Mouse (Mus musculus): ENCODE measurements around the gene Ostm1. TPM values are rescaled to one million over a fixed set of nuclear protein-coding genes. Genes with fewer than 3 reads are reported as not detected.

The Ostm1 gene
- polyA plus RNA-seq, 1 experiment from 2014 or later, result 24.9 TPM

- WGBS, result 4% methylated on average over 22 of the region's 22 CpGs
- H3K9me3 ChIP-seq (replicated peaks), result 0 out of 2 replicates have a peak, but pooled peaks cover 3% of the 10 kb centered on the region
- H3K36me3 ChIP-seq, result no peaks in the 10 kb centered on the region
- H3K9ac ChIP-seq, result no peak overlapping the region
- H3K4me1 ChIP-seq, result peaks cover 21% of the 10 kb centered on the region
- ATAC-seq (ENCODE audit: low FRiP score), result no peak
- no peak overlapping the region for H3K27ac ChIP-seq
- H3K4me3 ChIP-seq, result no peak overlapping the region
- H3K27me3 ChIP-seq, result peaks cover 97% of the 10 kb centered on the region
- H3K4me2 ChIP-seq (replicated peaks), result no peak overlapping the region
Measured at GRCm38 (mm10) chr10:42585596-42586305, 2.1 kb downstream of the Ostm1 start.

GRCm38 (mm10) chr10:42587961-42588750 lies 4.5 kb downstream of the Ostm1 start:
- no peak overlapping the region for H3K9ac ChIP-seq
- 6% methylated on average over 8 of the region's 8 CpGs for WGBS
- peaks cover 97% of the 10 kb centered on the region for H3K27me3 ChIP-seq
- H3K4me3 ChIP-seq, result no peak overlapping the region
- H3K4me2 ChIP-seq (replicated peaks), result no peak overlapping the region
- ATAC-seq (ENCODE audit: low FRiP score), result no peak
- H3K9me3 ChIP-seq (replicated peaks), result 0 out of 2 replicates have a peak, but pooled peaks cover 3% of the 10 kb centered on the region
- H3K4me1 ChIP-seq, result peaks cover 26% of the 10 kb centered on the region
- no peak overlapping the region for H3K27ac ChIP-seq
- no peaks in the 10 kb centered on the region for H3K36me3 ChIP-seq

- H3K36me3 ChIP-seq, result no peaks in the 10 kb centered on the region
- peaks cover 12% of the 10 kb centered on the region for H3K4me1 ChIP-seq
- H3K4me2 ChIP-seq (replicated peaks), result no peak overlapping the region
- no peak overlapping the region for H3K4me3 ChIP-seq
- no peak overlapping the region for H3K27ac ChIP-seq
- 2% methylated on average over 5 of the region's 5 CpGs for whole genome bisulfite sequencing
- peaks cover 97% of the 10 kb centered on the region for H3K27me3 ChIP-seq
- H3K9ac ChIP-seq, result no peak overlapping the region
- 0 out of 2 replicates have a peak, but pooled peaks cover 8% of the 10 kb centered on the region for H3K9me3 ChIP-seq (replicated peaks)
- ATAC-seq (ENCODE audit: low FRiP score), result no peak
Measured at GRCm38 (mm10) chr10:42589505-42589904, 5.9 kb downstream of the Ostm1 start.

GRCm38 (mm10) chr10:42590261-42591184 lies 6.9 kb downstream of the Ostm1 start:
- Histone ChIP-seq H3K9ac (no peak overlapping the region), H3K27ac (no peak overlapping the region), H3K4me2 (replicated peaks) (no peak overlapping the region; the same call in 1 of the 2 replicates), H3K36me3 (no peaks in the 10 kb centered on the region), H3K9me3 (replicated peaks) (0 out of 2 replicates have a peak, but pooled peaks cover 8% of the 10 kb centered on the region), H3K27me3 (peaks cover 97% of the 10 kb centered on the region), H3K4me1 (peaks cover 11% of the 10 kb centered on the region), H3K4me3 (no peak overlapping the region)
- ATAC-seq (ENCODE audit: low FRiP score), result no peak
- 1% methylated on average over 19 of the region's 19 CpGs for WGBS

GRCm38 (mm10) chr10:42591185-42591992 lies 7.8 kb downstream of the Ostm1 start:
- H3K27ac ChIP-seq, result no peak overlapping the region
- H3K4me3 ChIP-seq, result peak overlapping the region; percentile 21; the same call in 1 of the 2 replicates
- H3K27me3 ChIP-seq, result peaks cover 96% of the 10 kb centered on the region
- H3K9me3 ChIP-seq (replicated peaks), result 0 out of 2 replicates have a peak, but pooled peaks cover 7% of the 10 kb centered on the region
- H3K4me2 ChIP-seq (replicated peaks), result peak overlapping the region; percentile 46
- ATAC-seq (ENCODE audit: low FRiP score), result peak; percentile 67
- H3K36me3 ChIP-seq, result no peaks in the 10 kb centered on the region
- WGBS, result under 1% methylated on average over 67 of the region's 67 CpGs
- peaks cover 11% of the 10 kb centered on the region for H3K4me1 ChIP-seq
- H3K9ac ChIP-seq, result no peak overlapping the region

GRCm38 (mm10) chr10:42591993-42592686 lies 8.5 kb downstream of the Ostm1 start:
- H3K27ac ChIP-seq, result no peak overlapping the region
- WGBS, result under 1% methylated on average over 25 of the region's 25 CpGs
- H3K4me1 ChIP-seq, result peaks cover 11% of the 10 kb centered on the region
- peak overlapping the region; percentile 21 for H3K4me3 ChIP-seq
- H3K27me3 ChIP-seq, result peaks cover 96% of the 10 kb centered on the region
- peak; percentile 40; the same call in 1 of the 2 replicates for ATAC-seq (ENCODE audit: low FRiP score)
- H3K9ac ChIP-seq, result no peak overlapping the region
- no peaks in the 10 kb centered on the region for H3K36me3 ChIP-seq
- H3K9me3 ChIP-seq (replicated peaks), result 0 out of 2 replicates have a peak, but pooled peaks cover 5% of the 10 kb centered on the region
- peak overlapping the region; percentile 46 for H3K4me2 ChIP-seq (replicated peaks)

GRCm38 (mm10) chr10:42593201-42593600 lies 9.6 kb downstream of the Ostm1 start:
- H3K9me3 ChIP-seq (replicated peaks), result 0 out of 2 replicates have a peak, but pooled peaks cover 5% of the 10 kb centered on the region
- no peak overlapping the region for H3K4me2 ChIP-seq (replicated peaks)
- H3K9ac ChIP-seq, result no peak overlapping the region
- WGBS, result 14% methylated on average over 7 of the region's 7 CpGs
- H3K4me3 ChIP-seq, result no peak overlapping the region
- no peak overlapping the region for H3K27ac ChIP-seq
- H3K36me3 ChIP-seq, result no peaks in the 10 kb centered on the region
- peaks cover 92% of the 10 kb centered on the region for H3K27me3 ChIP-seq
- peaks cover 11% of the 10 kb centered on the region for H3K4me1 ChIP-seq
- no peak for ATAC-seq (ENCODE audit: low FRiP score)

- no peak overlapping the region for H3K4me2 ChIP-seq (replicated peaks)
- WGBS, result 81% methylated on average over 8 of the region's 8 CpGs
- H3K9me3 ChIP-seq (replicated peaks), result 0 out of 2 replicates have a peak, but pooled peaks cover 5% of the 10 kb centered on the region
- H3K4me1 ChIP-seq, result no peaks in the 10 kb centered on the region
- H3K4me3 ChIP-seq, result no peak overlapping the region
- H3K36me3 ChIP-seq, result no peaks in the 10 kb centered on the region
- H3K27ac ChIP-seq, result no peak overlapping the region
- no peak for ATAC-seq (ENCODE audit: low FRiP score)
- H3K9ac ChIP-seq, result no peak overlapping the region
- peaks cover 72% of the 10 kb centered on the region for H3K27me3 ChIP-seq
Measured at GRCm38 (mm10) chr10:42598615-42599014, 15.0 kb downstream of the Ostm1 start.

GRCm38 (mm10) chr10:42601556-42601955 lies 17.9 kb downstream of the Ostm1 start:
- ATAC-seq (ENCODE audit: low FRiP score), result no peak
- H3K4me2 ChIP-seq (replicated peaks), result no peak overlapping the region
- H3K27ac ChIP-seq, result no peak overlapping the region
- no peaks in the 10 kb centered on the region for H3K36me3 ChIP-seq
- no peak overlapping the region for H3K4me3 ChIP-seq
- H3K9me3 ChIP-seq (replicated peaks), result peaks cover 8% of the 10 kb centered on the region; the same call in 1 of the 2 replicates
- H3K9ac ChIP-seq, result no peak overlapping the region
- 21% methylated on average over 10 of the region's 10 CpGs for WGBS
- H3K4me1 ChIP-seq, result no peaks in the 10 kb centered on the region
- H3K27me3 ChIP-seq, result peaks cover 45% of the 10 kb centered on the region

- peaks cover 8% of the 10 kb centered on the region; the same call in 1 of the 2 replicates for H3K9me3 ChIP-seq (replicated peaks)
- H3K9ac ChIP-seq, result no peak overlapping the region
- 68% methylated on average over 2 of the region's 2 CpGs for WGBS
- H3K4me1 ChIP-seq, result no peaks in the 10 kb centered on the region
- H3K36me3 ChIP-seq, result no peaks in the 10 kb centered on the region
- no peak overlapping the region for H3K4me2 ChIP-seq (replicated peaks)
- H3K27ac ChIP-seq, result no peak overlapping the region
- H3K4me3 ChIP-seq, result no peak overlapping the region
- peaks cover 57% of the 10 kb centered on the region for H3K27me3 ChIP-seq
- no peak for ATAC-seq (ENCODE audit: low FRiP score)
Measured at GRCm38 (mm10) chr10:42604874-42605273, 21.3 kb downstream of the Ostm1 start.
